Mouse (Mus musculus) bone marrow, adult 2 months (tissue): ENCODE measurements around the gene Rhot2.

ENCODE experiments used
- CTCF ChIP-seq: fragments of 200-500 bp; IDR thresholded peaks from 2 replicates; pipeline ENCODE4 v1.5.1; 2011; ENCODE audit warnings: low read length, control low read depth; ENCODE audit not compliant: control insufficient read depth, insufficient read depth
- POLR2A ChIP-seq: fragments of 200-500 bp; IDR thresholded peaks from 2 replicates; pipeline ENCODE4 v1.6.1; 2011; ENCODE audit warnings: low read depth, mild to moderate bottlenecking, control low read depth, low read length, borderline replicate concordance; ENCODE audit not compliant: control insufficient read depth

DNA sequence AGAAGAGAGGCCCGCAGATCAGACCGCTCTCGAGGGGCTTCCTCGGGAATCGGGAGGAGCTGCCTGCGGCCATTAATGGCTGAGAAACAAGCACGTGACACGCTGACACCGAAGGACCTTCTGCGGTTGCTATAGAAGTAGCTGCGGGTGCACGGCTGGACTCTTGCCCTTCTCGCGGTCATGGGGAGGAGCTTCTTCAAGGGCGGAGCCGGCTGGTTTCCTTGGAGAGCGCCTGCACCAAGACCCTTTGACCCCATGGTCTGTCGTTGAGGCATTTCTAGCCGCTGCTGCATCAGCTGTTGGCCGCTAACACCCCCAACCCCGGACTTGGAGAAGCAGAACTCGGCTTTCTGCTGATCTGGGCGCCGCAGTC, 11.4 kb downstream of the Rhot2 start, which contains the start of gene Stub1:
- no peak for TF ChIP-seq CTCF
- no peak for TF ChIP-seq POLR2A
